Mouse (Mus musculus): ENCODE data around the gene Trim12c.
"Not testable (repeated sequence)": the region's sequence is repeated elsewhere in the genome, so short reads cannot be mapped to it uniquely, and the experiment has no call there.

The Trim12c gene

DNA sequence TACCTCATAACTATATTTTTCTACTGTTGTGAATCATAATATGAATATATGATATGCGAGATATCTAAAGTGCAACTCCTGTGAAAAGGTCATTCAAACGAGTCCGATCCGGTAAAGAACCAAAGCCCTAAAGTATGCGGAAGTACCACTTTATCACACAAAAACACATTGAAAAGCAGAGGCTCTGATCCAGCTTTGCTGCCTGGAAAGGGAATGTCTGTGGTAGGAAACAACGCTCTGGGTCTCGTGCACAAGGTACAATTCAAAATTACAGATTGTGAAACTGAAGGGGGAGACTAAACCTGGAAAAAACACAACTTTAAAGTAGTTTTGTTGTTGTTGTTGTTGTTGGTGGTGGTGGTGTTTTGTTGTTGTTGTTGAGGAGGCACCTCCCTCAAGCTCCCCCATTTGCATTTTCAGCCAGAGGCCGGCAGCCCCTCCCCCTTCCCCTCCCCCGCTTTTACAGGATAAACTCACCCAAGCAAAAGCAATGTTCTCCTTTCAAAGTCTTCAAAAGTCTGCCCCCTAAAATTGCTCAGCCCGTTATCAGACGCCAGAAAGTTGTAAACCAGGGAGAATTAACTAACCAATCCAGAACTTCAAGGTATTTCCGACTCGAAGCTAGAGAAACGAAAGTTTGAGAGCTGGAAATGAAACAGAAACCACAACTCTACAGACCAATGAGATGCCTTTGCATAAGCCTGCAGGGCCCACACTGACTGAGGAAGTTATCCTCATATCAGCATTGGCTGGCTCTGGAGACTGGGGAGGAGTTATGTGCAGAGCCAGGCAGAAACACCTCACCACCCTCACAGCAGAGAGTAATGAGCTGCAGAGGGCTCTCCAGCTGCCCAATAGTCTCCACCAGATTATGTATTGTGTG is at the start of gene Trim12c:
TSS of gene Trim12c (minus strand) at position 646 of the 883 bp plus-strand sequence.
- in situ Hi-C loops (cut with MboI, MseI): no loop called here

DNA sequence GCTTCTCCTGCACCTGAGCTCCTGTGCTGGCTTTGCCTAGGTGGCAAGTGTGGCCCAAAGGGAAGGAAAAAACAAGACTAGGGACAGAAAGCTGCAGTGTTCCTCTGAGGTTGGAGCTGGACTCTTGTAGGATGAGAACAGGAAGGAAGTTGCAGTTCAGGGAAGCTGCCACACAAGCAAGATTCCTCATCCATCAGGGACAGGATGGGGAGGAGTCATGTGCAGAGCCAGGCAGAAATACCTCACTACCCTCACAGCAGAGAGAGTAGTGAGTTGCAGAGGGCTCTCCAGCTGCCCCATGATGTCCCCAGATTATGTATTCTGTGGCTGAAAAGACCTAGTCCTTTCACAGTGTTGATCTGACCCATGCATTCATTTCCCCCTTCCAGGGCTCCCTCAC is 48.0 kb upstream of the Trim12c start:
- in situ Hi-C loops (cut with MboI, MseI): no loop called here

DNA sequence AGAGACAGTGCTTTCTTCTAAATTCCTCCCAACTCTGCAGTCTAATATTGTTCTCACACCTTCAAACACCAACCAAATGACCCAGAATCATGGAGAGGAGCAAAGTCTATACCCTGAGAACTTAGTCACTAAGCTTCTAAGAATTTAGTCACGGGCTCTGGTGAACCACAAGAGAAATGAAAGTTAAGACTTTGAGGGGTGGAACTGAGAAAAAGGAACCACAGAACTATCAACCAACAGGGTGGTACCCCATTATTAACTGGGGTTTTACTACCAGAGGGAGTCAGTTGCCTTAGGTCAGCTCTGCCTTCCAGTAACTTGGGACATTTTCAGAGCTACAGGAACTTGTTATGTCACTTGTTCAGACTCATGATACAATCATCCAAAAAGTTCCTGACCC is 47.5 kb upstream of the Trim12c start, which contains the start of gene Trim30c:
TSS of gene Trim30c (minus strand) at position 140 of the 400 bp plus-strand sequence.
- in situ Hi-C loops (cut with MboI, MseI): no loop called here

DNA sequence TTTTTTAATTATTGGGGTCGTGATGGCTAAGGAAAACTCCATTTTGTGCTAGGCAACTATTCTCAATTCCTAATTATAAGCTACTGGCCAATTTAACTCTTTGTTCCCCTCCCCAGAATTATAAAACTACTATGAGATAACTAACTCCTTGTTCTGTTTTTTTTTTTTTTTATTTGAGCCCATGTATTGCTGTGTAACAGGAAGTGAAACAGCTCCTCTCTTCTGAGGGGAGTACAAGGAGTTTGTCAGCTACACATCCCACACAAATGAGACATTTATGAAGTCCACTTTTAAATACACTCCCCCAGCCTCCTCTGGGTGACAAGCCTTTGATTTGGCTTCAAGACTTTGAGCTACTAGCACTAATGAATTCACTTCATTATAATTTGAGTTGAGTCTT is 45.3 kb upstream of the Trim12c start:
- in situ Hi-C loops (cut with MboI, MseI): no loop called here

DNA sequence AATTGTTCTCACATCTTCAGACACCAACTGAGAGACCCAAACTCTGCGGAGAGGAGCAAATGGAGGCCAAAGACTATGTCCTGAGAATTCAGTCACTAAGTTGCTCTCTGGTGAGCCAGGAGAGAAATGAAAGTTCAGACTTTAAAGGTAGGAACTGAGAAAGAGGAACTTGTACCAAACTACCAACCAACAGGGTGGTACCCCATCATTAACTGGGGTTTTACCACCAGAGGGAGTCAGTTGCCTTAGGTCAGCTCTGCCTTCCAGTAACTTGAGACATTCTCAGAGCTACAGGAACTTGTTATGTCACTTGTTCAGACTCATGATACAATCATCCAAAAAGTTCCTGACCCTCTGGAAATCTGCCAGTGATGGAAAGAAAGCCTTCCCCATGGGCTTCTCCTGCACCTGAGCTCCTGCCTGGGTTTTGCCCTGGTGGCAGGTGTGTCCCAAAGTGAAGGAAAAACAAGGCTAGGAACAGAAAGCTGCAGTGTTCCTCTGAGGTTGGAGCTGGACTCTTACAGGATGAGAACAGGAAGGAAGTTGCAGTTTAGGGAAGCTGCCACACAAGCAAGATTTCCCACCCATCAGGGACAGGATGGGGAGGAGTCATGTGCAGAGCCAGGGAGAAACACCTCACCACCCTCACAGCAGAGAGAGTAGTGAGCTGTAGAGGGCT is 16.7 kb upstream of the Trim12c start, which contains the start of gene Trim30b:
TSS of gene Trim30b (minus strand) at position 149 of the 679 bp plus-strand sequence.
- in situ Hi-C loops (cut with MboI, MseI): loop anchor here (5.0 kb wide), 1 partner anchor 232 kb away; the partner anchor contains the start of gene Olfr655

DNA sequence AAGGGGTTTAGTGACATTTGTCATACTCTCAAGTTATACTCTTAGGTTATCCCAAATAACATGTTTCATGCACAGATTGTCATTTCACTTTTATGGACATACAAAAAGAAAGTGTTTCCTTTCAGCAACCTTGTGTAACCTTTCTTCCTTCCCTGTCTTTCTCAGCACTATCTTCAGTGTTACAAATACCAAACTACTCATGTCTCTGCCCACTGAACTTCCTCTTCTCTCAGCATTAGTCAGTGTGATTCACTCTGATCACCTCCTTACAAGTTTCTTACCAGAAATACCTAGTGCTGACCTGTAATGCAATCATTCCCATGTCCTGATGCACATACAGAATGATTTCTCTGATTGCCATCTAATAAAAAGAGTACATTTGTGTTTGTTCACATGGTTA is 13.2 kb upstream of the Trim12c start:
- in situ Hi-C loops (cut with MboI, MseI): no loop called here

DNA sequence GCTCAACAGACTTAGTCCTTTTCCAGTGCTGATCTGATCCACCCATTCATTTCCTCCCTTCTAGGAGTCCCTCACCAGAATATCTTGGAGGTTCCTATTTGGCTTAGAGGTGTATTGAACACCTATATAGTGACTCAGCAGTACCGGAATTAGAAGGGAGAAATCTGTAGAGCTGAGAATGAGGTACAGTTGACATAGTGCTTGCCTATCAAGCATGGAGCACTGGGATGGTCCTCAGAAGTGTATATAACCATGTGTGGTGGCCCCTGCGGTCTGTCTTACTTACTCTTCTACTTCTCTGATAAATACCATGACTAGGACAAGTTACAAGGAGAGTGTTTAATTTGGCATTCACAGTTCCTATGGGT is 422 bp upstream of the Trim12c start:
- in situ Hi-C loops (cut with MboI, MseI): no loop called here

DNA sequence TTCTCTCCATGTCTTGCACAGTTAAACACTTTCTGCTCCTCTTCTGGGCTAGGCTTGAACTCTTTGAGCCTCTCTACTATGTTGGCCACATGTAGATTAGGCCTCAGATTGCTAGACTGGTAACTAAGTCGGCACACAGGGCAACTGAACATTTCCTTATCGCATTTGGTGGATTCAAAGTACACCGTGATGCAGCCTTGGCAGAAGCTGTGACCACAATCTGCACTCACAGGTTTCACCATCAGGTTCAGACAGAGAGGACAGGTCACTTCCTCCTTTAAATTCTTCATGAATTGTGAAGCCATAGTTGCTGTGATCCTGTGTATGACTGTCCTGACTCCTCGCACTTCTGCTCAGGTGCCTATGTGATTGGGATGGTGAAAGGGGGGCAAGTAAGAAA is 5.1 kb downstream of the Trim12c start:
- in situ Hi-C loops (cut with MboI, MseI): not testable (repeated sequence)

DNA sequence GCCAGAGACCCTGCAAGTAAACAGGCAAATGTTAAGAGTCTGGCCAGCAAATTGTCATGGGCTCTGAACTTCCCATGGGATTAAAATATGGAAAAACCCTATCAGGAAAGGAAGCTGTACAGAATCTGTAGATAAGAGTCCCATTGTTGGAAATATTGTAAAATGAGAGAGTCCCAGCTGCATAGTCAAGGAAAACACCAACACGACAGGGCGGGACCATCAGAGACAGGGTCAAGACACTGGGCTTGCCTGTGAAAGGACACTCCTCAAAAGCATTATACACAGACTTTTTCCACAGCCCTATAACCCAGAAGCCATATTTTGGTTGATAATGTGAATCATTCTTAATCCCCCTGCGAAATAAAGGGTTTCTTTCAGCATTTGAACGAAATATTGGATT is 12.4 kb downstream of the Trim12c start:
- in situ Hi-C loops (cut with MboI, MseI): not testable (repeated sequence)

DNA sequence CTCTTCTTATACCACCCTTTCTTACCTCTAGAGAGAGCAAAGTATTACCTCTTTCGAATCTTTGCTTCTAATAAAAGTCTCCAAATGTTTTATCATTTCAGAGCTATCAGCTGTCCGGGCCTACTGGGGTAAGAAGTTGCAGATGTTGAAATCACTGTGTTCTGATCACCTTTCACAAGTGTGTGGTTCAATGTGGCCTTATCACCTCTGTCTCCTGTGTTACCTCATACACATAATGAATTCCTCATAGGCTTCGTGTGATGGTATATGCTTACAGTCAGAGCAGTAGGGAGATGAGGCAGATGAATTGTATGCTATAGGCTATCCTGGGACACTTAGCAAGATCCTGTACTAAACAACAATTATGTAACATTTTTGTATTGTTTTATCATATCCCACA is 17.6 kb downstream of the Trim12c start:
- in situ Hi-C loops (cut with MboI, MseI): not testable (repeated sequence)

DNA sequence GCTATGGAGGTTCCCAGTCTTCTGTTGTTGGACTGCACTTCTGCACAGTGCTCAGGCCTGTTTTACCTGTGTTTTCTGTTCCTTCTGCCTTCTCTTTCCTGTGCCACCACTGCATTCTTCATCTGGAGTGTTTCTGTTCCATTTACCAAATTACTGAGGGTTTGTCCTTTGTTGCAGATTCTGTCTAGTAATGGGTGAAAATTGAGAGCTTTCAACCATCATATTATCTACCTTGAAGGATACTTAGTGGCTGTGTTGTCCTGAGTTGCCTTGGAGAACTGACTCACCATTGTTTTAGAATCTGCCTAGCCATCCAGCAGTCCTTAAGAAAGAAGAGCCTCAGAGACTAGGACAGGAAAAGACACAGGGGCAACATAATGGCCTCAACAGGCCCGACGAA is 24.0 kb downstream of the Trim12c start, which contains the start of gene Trim34b:
TSS of gene Trim34b (plus strand) at position 301 of the 400 bp plus-strand sequence.
- in situ Hi-C loops (cut with MboI, MseI): not testable (repeated sequence)

DNA sequence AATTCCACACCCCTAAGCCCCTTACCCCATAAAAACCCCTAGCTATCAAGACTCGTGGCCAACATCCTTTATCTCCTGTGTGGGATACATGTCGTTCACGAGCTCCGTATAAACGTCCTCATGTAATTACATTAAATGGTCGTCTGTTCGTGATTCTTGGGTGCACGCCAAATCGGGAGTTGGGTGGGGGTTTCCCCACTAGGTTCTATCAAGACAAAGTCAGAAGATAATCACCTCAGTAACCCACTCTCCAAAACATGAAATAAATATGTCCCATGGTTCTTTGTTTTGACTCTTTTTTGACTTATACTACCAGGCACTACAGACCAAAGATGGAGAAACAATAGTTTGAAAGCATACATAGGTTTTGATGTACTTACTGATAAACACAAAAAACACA is 31.1 kb downstream of the Trim12c start:
- in situ Hi-C loops (cut with MboI, MseI): loop anchor here (5.0 kb wide), 1 partner anchor 35 kb away; no protein-coding TSS in a partner anchor

DNA sequence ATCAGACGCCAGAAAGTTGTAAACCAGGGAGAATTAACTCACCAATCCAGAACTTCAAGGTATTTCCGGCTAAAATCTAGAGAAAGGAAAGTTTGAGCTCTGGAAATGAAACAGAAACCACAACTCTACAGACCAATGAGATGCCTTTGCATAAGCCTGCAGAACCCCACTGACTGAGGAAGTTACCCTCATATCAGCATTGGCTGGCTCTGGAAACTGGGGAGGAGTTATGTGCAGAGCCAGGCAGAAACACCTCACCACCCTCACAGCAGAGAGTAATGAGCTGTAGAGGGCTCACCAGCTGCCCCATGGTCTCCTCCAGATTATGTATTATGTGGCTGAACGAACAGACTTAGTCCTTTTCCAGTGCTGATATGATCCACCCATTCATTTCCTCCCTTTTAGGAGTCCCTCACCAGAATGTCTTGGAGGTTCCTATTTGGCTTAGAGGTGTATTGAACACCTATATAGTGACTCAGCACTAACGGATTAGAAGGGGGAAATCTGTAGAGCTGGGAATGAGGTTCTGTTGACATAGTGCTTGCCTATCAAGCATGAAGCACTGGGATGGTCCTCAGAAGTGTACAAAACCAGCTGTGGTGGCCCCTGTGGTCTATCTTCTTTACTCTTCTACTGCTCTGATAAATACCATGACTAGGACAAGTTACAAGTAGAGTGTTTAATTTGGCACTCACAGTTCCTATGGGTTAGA is 37.6 kb downstream of the Trim12c start, which contains the start of gene Trim12a:
TSS of gene Trim12a (minus strand) at position 98 of the 712 bp plus-strand sequence.
- in situ Hi-C loops (cut with MboI, MseI): not testable (repeated sequence)

DNA sequence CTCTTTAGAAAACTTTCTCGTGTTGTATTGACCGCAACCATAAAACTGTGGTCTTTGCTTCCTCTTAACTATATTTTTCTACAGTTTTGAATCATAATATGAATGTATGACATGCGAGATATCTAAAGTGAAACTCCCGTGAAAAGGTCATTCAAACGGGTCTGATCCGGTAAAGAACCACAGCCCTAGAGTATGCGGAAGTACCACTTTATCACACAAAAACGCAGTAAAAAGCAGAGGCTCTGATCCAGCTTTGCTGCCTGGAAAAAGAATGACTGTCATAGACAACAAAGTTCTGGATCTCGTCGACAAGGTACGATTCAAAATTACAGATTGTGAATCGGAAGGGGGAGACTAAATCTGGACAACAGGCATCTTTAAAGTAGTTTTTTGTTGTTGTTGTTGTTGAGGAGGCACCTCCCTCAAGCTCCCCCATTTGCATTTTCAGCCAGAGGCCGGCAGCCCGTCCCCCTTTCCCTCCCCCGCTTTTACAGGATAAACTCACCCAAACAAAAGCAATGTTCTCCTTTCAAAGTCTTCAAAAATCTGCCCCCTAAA is 38.3 kb downstream of the Trim12c start:
- in situ Hi-C loops (cut with MboI, MseI): no loop called here

DNA sequence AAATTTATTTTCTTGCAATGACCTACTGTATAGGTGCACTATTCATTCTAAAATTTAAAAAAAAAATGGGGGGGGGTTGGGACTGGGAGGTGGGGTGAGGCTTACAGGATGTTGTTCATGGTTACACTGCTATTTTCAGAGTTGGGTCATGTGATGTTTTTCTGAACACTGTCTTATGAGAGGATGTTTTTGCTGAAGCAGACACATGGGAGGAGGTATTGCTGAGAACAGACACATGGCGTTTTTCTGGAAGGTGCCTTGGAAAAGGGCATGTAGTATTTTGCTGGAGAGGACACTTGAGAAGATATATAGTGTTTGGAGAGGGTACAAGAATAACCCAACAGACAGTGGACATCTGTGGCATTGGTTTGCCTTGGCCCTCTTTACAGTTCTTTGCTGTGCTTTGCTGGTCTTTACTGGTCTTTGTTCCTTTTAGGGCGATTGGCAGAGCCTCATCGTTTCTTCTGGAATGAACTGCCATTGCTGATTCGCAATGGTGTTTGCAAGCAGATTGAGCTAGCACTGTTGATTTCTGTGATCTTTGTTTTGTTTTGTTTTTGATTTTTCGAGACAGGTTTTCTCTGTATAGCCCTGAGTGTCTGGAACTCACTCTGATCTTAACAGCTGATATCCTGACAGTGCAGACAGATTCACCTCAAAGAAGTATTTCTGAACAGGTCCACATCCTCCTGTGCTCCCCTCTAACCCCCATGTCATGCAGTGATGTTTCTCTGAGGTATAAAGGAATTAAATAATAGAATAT is 61.3 kb downstream of the Trim12c start:
- in situ Hi-C loops (cut with MboI, MseI): no loop called here

DNA sequence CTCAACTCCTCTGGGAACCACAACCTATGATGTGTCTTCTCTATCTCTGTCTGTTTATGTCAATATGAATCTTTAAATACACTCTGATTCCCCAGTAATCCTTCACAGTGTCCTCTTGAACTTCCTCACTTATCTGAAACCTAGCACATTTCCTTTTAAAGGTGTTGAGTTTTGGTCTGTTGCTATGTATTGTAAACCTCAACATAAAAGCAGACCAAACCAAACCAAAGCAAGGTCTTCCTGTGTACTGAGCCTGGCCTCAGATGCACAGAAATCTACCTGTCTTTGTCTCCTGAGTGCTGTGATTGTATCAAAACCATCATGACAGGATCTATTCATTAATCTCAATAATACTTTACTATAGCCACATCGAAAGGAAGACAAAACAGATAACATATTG is 62.5 kb downstream of the Trim12c start:
- in situ Hi-C loops (cut with MboI, MseI): no loop called here

Measured in T-helper 1 cell (primary cell).